Mouse (Mus musculus): ENCODE results near the gene Meis3.

DNA sequence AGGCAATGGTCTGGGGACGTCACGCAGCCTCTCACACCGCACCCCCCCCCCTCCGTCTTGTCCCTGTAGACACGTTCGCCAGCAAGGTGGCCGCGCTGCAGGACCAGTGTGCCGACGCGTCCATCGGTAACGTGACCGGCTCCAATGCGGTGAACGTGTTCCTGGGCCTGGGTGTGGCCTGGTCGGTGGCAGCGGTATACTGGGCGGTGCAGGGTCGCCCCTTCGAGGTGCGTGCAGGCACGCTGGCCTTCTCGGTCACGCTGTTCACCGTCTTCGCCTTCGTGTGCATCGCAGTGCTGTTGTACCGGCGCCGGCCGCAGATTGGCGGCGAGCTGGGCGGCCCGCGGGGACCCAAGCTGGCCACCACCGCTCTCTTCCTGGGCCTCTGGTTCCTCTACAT is 16.2 kb upstream of the Meis3 start:
- TF ChIP-seq CTCF (IDR thresholded peaks at IDR 0.05; ENCODE audit: insufficient read depth, low read depth, low read length) (no peak), POLR2A (IDR thresholded peaks at IDR 0.05; ENCODE audit: insufficient read depth, low read depth, low read length) (no peak)

All from olfactory bulb, adult 2 months (tissue).